15 mouse cellular contexts compared by ENCODE assay signal in genomic region chr7:24487403-24487802, GRCm38 (mm10). TPM values are rescaled to one million over a fixed set of nuclear protein-coding genes. Genes with fewer than 3 reads are reported as not detected.
DNase-seq lines count a peak whose midpoint lies in the region; ATAC-seq and TF ChIP-seq lines count a peak whose summit lies in the region.
"Had no signal": no experiment of that assay in that cellular context is flagged by ENCODE, and none has a peak within 500 bp of the region (broad histone marks: within the 10 kb centered on the region; RNA-seq: fewer than 3 reads in every experiment).

No protein-coding gene starts in this region.

- H3K27ac ChIP-seq in forebrain, postnatal 0 days (ENCODE audit: low read depth, low read length): peak overlapping the region; percentile 80
- peak overlapping the region; percentile 77 for H3K27ac ChIP-seq in midbrain, embryonic 12.5 days (replicated peaks)
- H3K27ac ChIP-seq: gastrocnemius, adult 2 months; stomach, postnatal 0 days had no signal

- peaks cover 58% of the 10 kb centered on the region for H3K4me1 ChIP-seq in E14TG2a.4 (replicated peaks; ENCODE audit: low read depth, low read length)
- peaks cover 23% of the 10 kb centered on the region for H3K4me1 ChIP-seq in forebrain, postnatal 0 days (ENCODE audit: insufficient read depth)
- peaks cover 53% of the 10 kb centered on the region for H3K4me1 ChIP-seq in midbrain, embryonic 12.5 days

- peak overlapping the region; percentile 55; the same call in 1 of the 2 replicates for H3K9ac ChIP-seq in forebrain, postnatal 0 days
- H3K9ac ChIP-seq in midbrain, embryonic 12.5 days (replicated peaks): peak overlapping the region; percentile 55; the same call in 1 of the 2 replicates

- H3K4me2 ChIP-seq in forebrain, postnatal 0 days (ENCODE audit: low read depth): peak overlapping the region; percentile 55
- H3K4me2 ChIP-seq in midbrain, embryonic 12.5 days (replicated peaks): peak overlapping the region; percentile 49

- H3K4me3 ChIP-seq in E14TG2a.4 (replicated peaks; ENCODE audit: low read length): peak overlapping the region; percentile 29
- no peak overlapping the region for H3K4me3 ChIP-seq in forebrain, postnatal 0 days (ENCODE audit: low read depth, low read length)
- H3K4me3 ChIP-seq in midbrain, embryonic 12.5 days: peak overlapping the region; percentile 20; the same call in 1 of the 2 replicates
- H3K4me3 ChIP-seq: gastrocnemius, adult 2 months had no signal

- H3K27me3 ChIP-seq in E14TG2a.4 (ENCODE audit: insufficient read depth, low read length): peaks cover 40% of the 10 kb centered on the region
- H3K27me3 ChIP-seq in forebrain, postnatal 0 days (ENCODE audit: insufficient read depth, low read length): no peaks in the 10 kb centered on the region
- no peaks in the 10 kb centered on the region for H3K27me3 ChIP-seq in midbrain, embryonic 12.5 days

- peak; percentile 49 for DNase-seq in cerebellum, adult 11-12 months
- no peak for DNase-seq in cerebellum, postnatal 25 days
- DNase-seq in forebrain, postnatal 0 days: no peak
- no peak for DNase-seq in adrenal gland, adult 18-20 months (ENCODE audit: low spot score in 2 of 2)
- DNase-seq in left cerebral cortex, adult 11 months (ENCODE audit: low spot score): no peak
- DNase-seq: gastrocnemius, adult 2 months; left cerebral cortex, postnatal 4 days; lung, adult 2 months had no signal

- H3K9me3 ChIP-seq in E14TG2a.4 (ENCODE audit: low read length): no peaks in the 10 kb centered on the region
- no peaks in the 10 kb centered on the region for H3K9me3 ChIP-seq in forebrain, postnatal 0 days (ENCODE audit: low read length)
- H3K9me3 ChIP-seq in midbrain, embryonic 12.5 days: no peaks in the 10 kb centered on the region
- H3K9me3 ChIP-seq: G1E had no signal

- ATAC-seq in forebrain, postnatal 0 days: no peak
- peak; percentile 17; the same call in 1 of the 2 replicates for ATAC-seq in midbrain, embryonic 12.5 days (ENCODE audit: low FRiP score, low read depth)
- ATAC-seq in megakaryocyte-erythroid progenitor cell, adult 5-6 weeks (replicated peaks; ENCODE audit: low FRiP score, low TSS enrichment, poor library complexity, severe bottlenecking): no peak

- WGBS in forebrain, postnatal 0 days: 19% methylated on average over 3 of the region's 3 CpGs
- 24% methylated on average over 3 of the region's 3 CpGs for WGBS in midbrain, embryonic 12.5 days

- no peaks in the 10 kb centered on the region for H3K36me3 ChIP-seq in E14TG2a.4 (ENCODE audit: insufficient read depth, low read length)
- no peaks in the 10 kb centered on the region for H3K36me3 ChIP-seq in forebrain, postnatal 0 days (ENCODE audit: insufficient read depth)
- peaks cover 24% of the 10 kb centered on the region for H3K36me3 ChIP-seq in midbrain, embryonic 12.5 days
- H3K36me3 ChIP-seq: G1E had no signal

- no peak for TF ChIP-seq CTCF in E14TG2a.4 (conservative IDR thresholded peaks at IDR 0.05; ENCODE audit: low read length)
- no peak for TF ChIP-seq CTCF in forebrain, postnatal 0 days (IDR thresholded peaks at IDR 0.05; ENCODE audit: low read depth)

RNA-seq across cellular contexts. Expression of gene Cadm4, which starts 5.6 kb away (rescaled TPM):
- 412 and 434 TPM in 2 replicates for total RNA-seq in forebrain, postnatal 0 days (2014; rRNA removed)
- 102 and 107 TPM in 2 replicates for polyA plus RNA-seq in forebrain, postnatal 0 days (2015; fragmentation: Nextera tagmentation; extraction: Ambion mirVana)
- 38.8 and 43.6 TPM in 2 replicates for polyA plus RNA-seq in midbrain, embryonic 12.5 days (2016; fragmentation: Nextera tagmentation; extraction: Ambion mirVana)
- total RNA-seq in adrenal gland, adult 18-20 months (2021): 1 to 10 TPM; 3.5 TPM
- 0.27 TPM in 1 of 2 replicates, not detected in the other for total RNA-seq in megakaryocyte-erythroid progenitor cell, adult 5-6 weeks (2014; fragmentation: Nextera tagmentation)
- not detected in 2 replicates for total RNA-seq in megakaryocyte-erythroid progenitor cell, adult 5-6 weeks (2017)
- total RNA-seq: G1E; megakaryocyte progenitor cell, adult 5-6 weeks had no signal

RNA-seq across cellular contexts. Expression of gene Zfp428, which starts 19.4 kb away (rescaled TPM):
- total RNA-seq in forebrain, postnatal 0 days (2014; rRNA removed): 196 and 242 TPM in 2 replicates
- polyA plus RNA-seq in forebrain, postnatal 0 days (2015; fragmentation: Nextera tagmentation; extraction: Ambion mirVana): 258 and 279 TPM in 2 replicates
- 163 and 178 TPM in 2 replicates for polyA plus RNA-seq in midbrain, embryonic 12.5 days (2016; fragmentation: Nextera tagmentation; extraction: Ambion mirVana)
- 1 to 10 TPM; 4.6 to 5.0 TPM for total RNA-seq in adrenal gland, adult 18-20 months (2021)
- 3.5 and 4.0 TPM in 2 replicates for total RNA-seq in megakaryocyte-erythroid progenitor cell, adult 5-6 weeks (2014; fragmentation: Nextera tagmentation)
- total RNA-seq in megakaryocyte-erythroid progenitor cell, adult 5-6 weeks (2017): 3.1 and 9.7 TPM in 2 replicates

RNA-seq across cellular contexts. Expression of gene AC161166.1, which starts 24.9 kb away (rescaled TPM):
- total RNA-seq in forebrain, postnatal 0 days (2014; rRNA removed): not detected in 2 replicates
- 0.13 and 0.31 TPM in 2 replicates for polyA plus RNA-seq in forebrain, postnatal 0 days (2015; fragmentation: Nextera tagmentation; extraction: Ambion mirVana)
- polyA plus RNA-seq in midbrain, embryonic 12.5 days (2016; fragmentation: Nextera tagmentation; extraction: Ambion mirVana): 2.1 and 2.3 TPM in 2 replicates
- total RNA-seq in adrenal gland, adult 18-20 months (2021): not detected
- not detected in 2 replicates for total RNA-seq in megakaryocyte-erythroid progenitor cell, adult 5-6 weeks (2014; fragmentation: Nextera tagmentation)
- total RNA-seq in megakaryocyte-erythroid progenitor cell, adult 5-6 weeks (2017): not detected in 2 replicates
- total RNA-seq: gastrocnemius, adult 2 months; left cerebral cortex, postnatal 4 days; megakaryocyte progenitor cell, adult 5-6 weeks had no signal
- polyA plus RNA-seq: G1E; large intestine, adult 2 months; lung, adult 2 months had no signal

RNA-seq across cellular contexts. Expression of gene Plaur, which starts 25.1 kb away (rescaled TPM):
- total RNA-seq in forebrain, postnatal 0 days (2014; rRNA removed): 0.85 and 1.3 TPM in 2 replicates
- 1.2 and 1.3 TPM in 2 replicates for polyA plus RNA-seq in forebrain, postnatal 0 days (2015; fragmentation: Nextera tagmentation; extraction: Ambion mirVana)
- polyA plus RNA-seq in midbrain, embryonic 12.5 days (2016; fragmentation: Nextera tagmentation; extraction: Ambion mirVana): 0.60 and 1.2 TPM in 2 replicates
- total RNA-seq in adrenal gland, adult 18-20 months (2021): 10 to 100 TPM in 1 of 2 experiments, 1 to 10 TPM in 1; 6.5 to 14.4 TPM
- 2.3 and 5.4 TPM in 2 replicates for total RNA-seq in megakaryocyte-erythroid progenitor cell, adult 5-6 weeks (2014; fragmentation: Nextera tagmentation)
- total RNA-seq in megakaryocyte-erythroid progenitor cell, adult 5-6 weeks (2017): 2.2 and 2.5 TPM in 2 replicates

RNA-seq across cellular contexts. Expression of gene Irgc1, which starts 35.3 kb away (rescaled TPM):
- total RNA-seq in forebrain, postnatal 0 days (2014; rRNA removed): not detected in 2 replicates
- not detected in 2 replicates for polyA plus RNA-seq in forebrain, postnatal 0 days (2015; fragmentation: Nextera tagmentation; extraction: Ambion mirVana)
- polyA plus RNA-seq in midbrain, embryonic 12.5 days (2016; fragmentation: Nextera tagmentation; extraction: Ambion mirVana): not detected in 2 replicates
- not detected for total RNA-seq in adrenal gland, adult 18-20 months (2021)
- total RNA-seq in megakaryocyte-erythroid progenitor cell, adult 5-6 weeks (2014; fragmentation: Nextera tagmentation): not detected in 2 replicates
- total RNA-seq in megakaryocyte-erythroid progenitor cell, adult 5-6 weeks (2017): not detected in 2 replicates
- total RNA-seq: gastrocnemius, adult 2 months; left cerebral cortex, postnatal 4 days had no signal

Comparison
In these comparisons a context has a peak if more than half of its experiments do, and no peak if none do; other contexts are left out.
1. RNA of gene Cadm4, which starts 5.6 kb away (total RNA-seq): 412 to 434 TPM in forebrain, postnatal 0 days; 3.5 TPM in adrenal gland, adult 18-20 months and 0.27 TPM in megakaryocyte-erythroid progenitor cell, adult 5-6 weeks; every median in the first group is over 10 times any median in the second.
2. RNA of gene Zfp428, which starts 19.4 kb away (total RNA-seq): 196 to 242 TPM in forebrain, postnatal 0 days; 4.6 to 5.0 TPM in adrenal gland, adult 18-20 months and 3.1 to 9.7 TPM in megakaryocyte-erythroid progenitor cell, adult 5-6 weeks; every median in the first group is over 10 times any median in the second.